Mouse (Mus musculus) limb, embryonic 14.5 days (tissue): ENCODE measurements around the gene Cxcl14. TPM values are rescaled to one million over a fixed set of nuclear protein-coding genes. Genes with fewer than 3 reads are reported as not detected.

Source experiments
- ATAC-seq: fragments of 200-750 bp; cut with Nextera tagmentation; 2 replicates; pipeline ENCODE4 v1.8.0; 2017; ENCODE audit warnings: low read depth, moderate number of reproducible peaks, moderate TSS enrichment; ENCODE audit not compliant: low FRiP score
- DNase-seq: peaks from one replicate; pipeline ENCODE4 v3.0.0-alpha.2; 2015; ENCODE audit warnings: low spot score
- H3K27ac ChIP-seq: fragments of 300-500 bp; sonication (generic); replicated peaks from 2 replicates; pipeline ENCODE4 v1.5.1; 2014; ENCODE audit warnings: low read depth, mild to moderate bottlenecking, low read length, moderate library complexity, mixed read lengths
- H3K27me3 ChIP-seq: fragments of 300-500 bp; sonication (generic); 2 replicates; pipeline ENCODE4 v1.6.1; 2014; ENCODE audit warnings: low read length, mixed read lengths; ENCODE audit not compliant: control insufficient read depth, insufficient read depth
- H3K36me3 ChIP-seq: fragments of 300-500 bp; sonication (generic); 2 replicates; pipeline ENCODE4 v1.6.1; 2014; ENCODE audit warnings: mild to moderate bottlenecking, low read length, moderate library complexity, mixed read lengths; ENCODE audit not compliant: control insufficient read depth, insufficient read depth
- H3K4me1 ChIP-seq: fragments of 300-500 bp; sonication (generic); 2 replicates; pipeline ENCODE4 v1.6.1; 2014; ENCODE audit warnings: antibody characterized with exemption, low read length, mixed read lengths; ENCODE audit not compliant: control insufficient read depth, insufficient read depth
- H3K4me2 ChIP-seq: fragments of 300-500 bp; sonication (generic); replicated peaks from 2 replicates; pipeline ENCODE4 v1.6.1; 2014; ENCODE audit warnings: low read depth, mild to moderate bottlenecking, low read length, moderate library complexity; ENCODE audit not compliant: severe bottlenecking
- H3K4me3 ChIP-seq: fragments of 300-500 bp; sonication (generic); replicated peaks from 2 replicates; pipeline ENCODE4 v1.5.1; 2014; ENCODE audit warnings: low read length
- H3K9ac ChIP-seq: fragments of 300-500 bp; sonication (generic); 2 replicates; pipeline ENCODE4 v1.6.1; 2014; ENCODE audit warnings: mild to moderate bottlenecking, low read depth, low read length, moderate library complexity; ENCODE audit not compliant: severe bottlenecking
- H3K9me3 ChIP-seq: fragments of 300-500 bp; sonication (generic); 2 replicates; pipeline ENCODE4 v1.6.1; 2016; ENCODE audit warnings: low read length; ENCODE audit not compliant: control insufficient read depth
- POLR2A ChIP-seq: fragments of 200-500 bp; IDR thresholded peaks from 2 replicates; pipeline ENCODE4 v1.8.0; 2012; ENCODE audit warnings: inconsistent platforms, mild to moderate bottlenecking, moderate library complexity, borderline replicate concordance; ENCODE audit not compliant: insufficient read depth, insufficient read length; ENCODE audit errors: extremely low read depth
- WGBS: fragments of 180-500 bp; shearing (Covaris S2); extraction: QIAGEN DNeasy Blood & Tissue Kit; methylation state at CpG from one replicate; pipeline ENCODE4 v1.1.7; 2014; 5-methylcytosine and 5-hydroxymethylcytosine counted together
- polyA plus RNA-seq, 2 experiments: library from polyadenylated mRNA; depleted of rRNA in 1 of 2; stranded (reverse) in 1 of 2; unstranded in 1 of 2; fragments of >200 nt; fragmentation: Nextera tagmentation in 1 of 2; extraction: Ambion mirVana in 1 of 2; gene quantifications; 2 replicates each; pipeline versions ENCODE4 v1.2.1 to v1.2.3; 2012 to 2014

The Cxcl14 gene
- polyA plus RNA-seq (2012; rRNA removed) (421 and 443 TPM in 2 replicates), polyA plus RNA-seq (2014; fragmentation: Nextera tagmentation; extraction: Ambion mirVana) (474 and 556 TPM in 2 replicates)

DNA sequence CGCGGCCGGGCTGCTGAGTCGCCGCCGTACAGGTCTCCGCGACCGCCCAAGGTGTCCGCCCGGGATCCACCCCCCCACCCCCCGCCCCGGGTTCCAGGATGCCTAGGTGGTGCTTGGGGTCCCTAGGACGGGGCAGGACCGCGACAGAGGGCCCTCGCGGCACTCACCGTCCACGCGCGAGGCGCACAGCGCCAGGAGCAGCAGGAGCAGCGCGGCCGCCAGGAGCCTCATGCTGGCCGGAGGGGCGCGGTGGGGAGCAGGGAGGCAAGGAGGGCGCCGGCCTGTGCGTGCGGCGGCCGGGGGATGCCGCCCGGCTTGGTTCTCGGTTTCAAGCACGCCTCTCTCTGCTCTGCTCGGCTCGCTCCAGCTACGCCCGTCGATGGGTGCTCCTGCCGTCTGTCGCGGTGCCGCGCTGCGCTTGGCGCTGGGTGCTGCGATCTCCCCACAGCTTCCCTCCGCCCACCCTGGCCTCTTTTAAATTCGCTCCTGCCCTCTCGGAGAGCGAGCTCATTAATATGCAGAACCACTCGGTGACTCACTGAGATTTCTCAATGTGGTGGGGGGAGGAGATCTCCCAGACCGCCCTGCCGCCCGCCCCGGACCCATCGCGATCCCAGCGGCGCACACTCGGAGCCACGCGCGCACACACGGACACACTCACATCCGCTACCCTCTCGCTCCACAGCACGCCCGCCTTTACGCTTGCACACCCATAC, at the start of gene Cxcl14:
Cxcl14 (minus strand) TSS at position 609 of the 716 bp plus-strand sequence.
- H3K4me1 ChIP-seq: peaks cover 20% of the 10 kb centered on the region
- peak; percentile 76 for ATAC-seq
- H3K36me3 ChIP-seq: peaks cover 24% of the 10 kb centered on the region
- under 1% methylated on average over 29 of the region's 76 CpGs for WGBS
- peak; percentile 59 for DNase-seq
- peak within 1 kb of the TSS; percentile 79 for H3K27ac ChIP-seq
- H3K9me3 ChIP-seq: no peaks in the 10 kb centered on the region
- peak within 1 kb of the TSS; percentile 86 for H3K4me2 ChIP-seq
- peaks cover 8% of the 10 kb centered on the region; the same call in 1 of the 2 replicates for H3K27me3 ChIP-seq
- H3K9ac ChIP-seq: peak within 1 kb of the TSS; percentile 91
- TF ChIP-seq POLR2A: peak; percentile 91; the same call in 1 of the 2 replicates
- peak within 1 kb of the TSS; percentile 71 for H3K4me3 ChIP-seq

DNA sequence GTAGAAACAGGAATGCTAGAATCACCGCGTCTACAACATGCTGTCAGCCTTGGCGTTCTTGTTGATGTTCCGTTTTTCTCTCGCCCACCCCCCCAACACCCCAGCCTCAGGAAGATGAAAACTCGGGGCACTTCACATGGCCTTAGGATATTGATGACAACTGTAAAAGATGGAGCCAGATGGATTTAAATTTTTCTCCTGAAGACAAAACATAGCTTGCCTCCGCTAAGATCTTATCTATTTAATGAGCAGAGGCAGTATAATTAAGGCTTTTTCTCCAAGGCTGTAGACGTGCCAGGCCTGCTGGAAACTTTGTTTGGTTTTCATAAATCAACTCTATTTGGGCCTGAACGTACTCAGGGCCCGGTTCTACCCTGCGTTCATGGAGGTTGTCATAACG, 48.0 kb upstream of the Cxcl14 start:
- WGBS: 64% methylated on average over 12 of the region's 12 CpGs
- TF ChIP-seq POLR2A: no peak
- peaks cover 28% of the 10 kb centered on the region for H3K4me1 ChIP-seq
- no peak overlapping the region for H3K4me3 ChIP-seq
- DNase-seq (peak; percentile 2), ATAC-seq (no peak)
- H3K27ac ChIP-seq: 0 out of 2 replicates have a peak overlapping the region, but pooled peaks have one; percentile 33
- H3K9me3 ChIP-seq: no peaks in the 10 kb centered on the region
- no peak overlapping the region for H3K4me2 ChIP-seq
- H3K9ac ChIP-seq: no peak overlapping the region
- no peaks in the 10 kb centered on the region for H3K27me3 ChIP-seq
- H3K36me3 ChIP-seq: no peaks in the 10 kb centered on the region

DNA sequence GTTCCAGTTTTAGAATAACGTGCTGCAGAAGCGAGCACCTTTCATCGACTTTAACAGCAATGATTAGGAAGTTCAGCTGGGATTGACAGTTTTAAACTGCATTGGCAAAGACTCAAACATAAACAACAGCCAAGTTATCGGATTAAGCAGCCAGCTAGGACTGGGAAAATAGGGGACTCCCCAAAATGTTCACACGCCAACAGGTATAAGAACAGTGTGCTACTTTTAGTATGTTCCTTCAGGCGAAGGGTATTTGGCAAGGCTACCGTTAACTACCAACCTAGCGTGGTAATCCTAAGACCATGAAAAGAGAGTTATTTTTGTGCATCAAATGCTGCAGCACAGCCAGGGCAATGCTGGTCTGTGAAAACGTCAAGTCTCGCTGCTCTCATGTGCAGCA, 46.1 kb upstream of the Cxcl14 start:
- no peaks in the 10 kb centered on the region for H3K27me3 ChIP-seq
- H3K36me3 ChIP-seq: no peaks in the 10 kb centered on the region
- WGBS: 74% methylated on average over 10 of the region's 10 CpGs
- H3K9me3 ChIP-seq: no peaks in the 10 kb centered on the region
- DNase-seq: peak; percentile 2
- H3K4me2 ChIP-seq: no peak overlapping the region
- peaks cover 24% of the 10 kb centered on the region for H3K4me1 ChIP-seq
- no peak for ATAC-seq
- H3K9ac ChIP-seq: no peak overlapping the region
- H3K27ac ChIP-seq: no peak overlapping the region
- no peak overlapping the region for H3K4me3 ChIP-seq
- no peak for TF ChIP-seq POLR2A

DNA sequence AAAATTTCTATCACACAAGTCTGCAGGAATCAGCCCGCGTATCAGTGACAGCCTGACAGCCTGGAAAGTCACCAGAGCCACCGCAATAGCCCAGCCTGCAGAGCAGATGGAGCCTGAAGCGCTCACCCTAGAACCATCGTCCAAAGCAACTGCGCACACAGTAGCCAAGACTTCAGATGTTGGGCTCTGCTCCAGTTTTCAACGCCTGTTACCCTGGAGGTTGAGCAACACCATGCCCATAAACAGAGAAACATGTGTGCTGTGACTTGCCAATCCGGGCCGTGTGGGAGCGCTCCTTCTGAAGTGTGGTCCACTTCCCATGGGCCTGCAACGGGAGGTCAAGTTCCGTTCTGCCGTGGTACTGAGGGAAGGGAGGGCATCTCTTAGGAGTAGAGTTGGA, 44.2 kb upstream of the Cxcl14 start:
- Histone ChIP-seq H3K36me3 (no peaks in the 10 kb centered on the region), H3K9ac (no peak overlapping the region), H3K27ac (no peak overlapping the region), H3K9me3 (no peaks in the 10 kb centered on the region), H3K4me3 (no peak overlapping the region), H3K4me2 (no peak overlapping the region), H3K4me1 (peaks cover 12% of the 10 kb centered on the region), H3K27me3 (no peaks in the 10 kb centered on the region)
- ATAC-seq (no peak), DNase-seq (peak; percentile 64)
- TF ChIP-seq POLR2A: no peak
- 55% methylated on average over 13 of the region's 13 CpGs for WGBS

DNA sequence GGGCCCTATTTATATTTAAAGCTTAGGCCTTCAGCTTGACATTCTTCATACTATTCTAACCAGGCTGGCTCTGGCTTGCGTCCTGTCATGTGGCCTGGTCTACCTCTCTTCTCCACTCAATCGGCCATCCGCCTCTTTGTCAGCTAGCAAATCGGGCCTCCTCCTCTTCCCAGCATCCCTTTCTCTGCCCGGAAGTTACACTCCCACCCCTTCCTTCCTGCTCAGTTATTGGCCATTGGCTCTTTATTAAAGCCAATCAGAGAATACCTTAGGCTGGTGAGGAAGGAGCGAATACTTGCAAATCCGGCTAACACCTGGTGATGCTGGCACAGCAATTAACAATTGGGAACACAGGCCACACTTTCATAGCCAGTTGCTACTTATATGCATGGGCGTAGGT, 43.5 kb upstream of the Cxcl14 start:
- no peak for DNase-seq
- Histone ChIP-seq H3K4me3 (no peak overlapping the region), H3K36me3 (no peaks in the 10 kb centered on the region), H3K9me3 (no peaks in the 10 kb centered on the region), H3K27me3 (no peaks in the 10 kb centered on the region), H3K4me2 (no peak overlapping the region), H3K27ac (no peak overlapping the region), H3K4me1 (peaks cover 13% of the 10 kb centered on the region), H3K9ac (no peak overlapping the region)
- no peak for ATAC-seq
- 85% methylated on average over 8 of the region's 8 CpGs for WGBS
- no peak for TF ChIP-seq POLR2A

DNA sequence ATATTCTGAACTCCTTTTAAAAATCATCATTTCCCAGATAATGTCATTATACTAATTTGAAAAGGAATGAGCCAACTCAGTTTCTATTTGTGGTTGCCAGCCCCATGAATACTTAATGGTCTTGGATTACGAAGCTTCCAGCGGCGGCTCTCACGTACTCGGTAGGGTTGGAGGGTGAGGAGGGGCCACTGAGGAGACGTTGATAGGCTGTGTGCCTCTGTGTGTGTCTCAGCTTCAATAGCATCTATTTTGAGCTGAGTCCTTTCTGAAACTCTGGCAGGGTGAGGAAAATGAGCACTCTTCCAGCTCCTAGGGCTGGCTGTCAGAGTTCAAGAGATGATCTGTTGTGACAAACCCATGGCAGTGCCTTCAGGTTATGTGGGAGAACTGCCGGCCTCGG, 40.6 kb upstream of the Cxcl14 start:
- no peak for TF ChIP-seq POLR2A
- no peak overlapping the region for H3K27ac ChIP-seq
- WGBS: 42% methylated on average over 8 of the region's 8 CpGs
- no peaks in the 10 kb centered on the region for H3K9me3 ChIP-seq
- DNase-seq: no peak
- no peaks in the 10 kb centered on the region for H3K36me3 ChIP-seq
- no peak overlapping the region for H3K4me3 ChIP-seq
- H3K9ac ChIP-seq: no peak overlapping the region
- ATAC-seq: no peak
- H3K27me3 ChIP-seq: no peaks in the 10 kb centered on the region
- H3K4me2 ChIP-seq: no peak overlapping the region
- H3K4me1 ChIP-seq: peaks cover 19% of the 10 kb centered on the region
